Mouse (Mus musculus) limb, embryonic 10.5 days (tissue): ENCODE measurements at regions not wholly inside any gene's neighbourhood (a gene's known extent, or its start where the extent isn't known, plus 50 kb on each side); places are given as distances from the start of the nearest gene placed in this dataset.

Source experiments
- DNase-seq: peaks from one replicate; pipeline ENCODE4 v3.0.0-alpha.2; 2017; ENCODE audit warnings: low spot score
- H3K27ac ChIP-seq: fragments of 300-500 bp; sonication (generic); 2 replicates; pipeline ENCODE4 v1.5.1; 2016; ENCODE audit warnings: mild to moderate bottlenecking
- H3K27me3 ChIP-seq: fragments of 300-500 bp; sonication (generic); 2 replicates; pipeline ENCODE4 v1.6.1; 2016; ENCODE audit warnings: low read depth, mild to moderate bottlenecking; ENCODE audit not compliant: poor library complexity, severe bottlenecking
- H3K36me3 ChIP-seq: fragments of 300-500 bp; sonication (generic); 2 replicates; pipeline ENCODE4 v1.6.1; 2016; ENCODE audit warnings: mild to moderate bottlenecking, moderate library complexity
- H3K4me1 ChIP-seq: fragments of 300-500 bp; sonication (generic); 2 replicates; pipeline ENCODE4 v1.6.1; 2016
- H3K4me3 ChIP-seq: fragments of 300-500 bp; sonication (generic); 2 replicates; pipeline ENCODE4 v1.5.1; 2016; ENCODE audit warnings: mild to moderate bottlenecking, moderate library complexity
- H3K9me3 ChIP-seq: fragments of 300-500 bp; sonication (generic); replicated peaks from 2 replicates; pipeline ENCODE4 v1.6.1; 2016; ENCODE audit warnings: mild to moderate bottlenecking
- WGBS: fragments of 180-500 bp; shearing (Covaris S2); methylation state at CpG from one replicate; pipeline ENCODE4 v1.1.7; 2016; 5-methylcytosine and 5-hydroxymethylcytosine counted together

- Histone ChIP-seq H3K27ac (no peak overlapping the region), H3K9me3 (no peaks in the 10 kb centered on the region), H3K4me3 (no peak overlapping the region), H3K36me3 (no peaks in the 10 kb centered on the region), H3K4me1 (peaks cover 8% of the 10 kb centered on the region; the same call in 1 of the 2 replicates), H3K27me3 (no peaks in the 10 kb centered on the region)
- WGBS = 79% methylated on average over 4 of the region's 4 CpGs
- DNase-seq = no peak
Observed at GRCm38 (mm10) chr19:6630613-6630940, 87.7 kb upstream of the Slc22a12 start.

GRCm38 (mm10) chr19:6629911-6630612 is 87.2 kb upstream of the Slc22a12 start:
- 86% methylated on average over 9 of the region's 9 CpGs for WGBS
- Histone ChIP-seq H3K27me3 (no peaks in the 10 kb centered on the region; the same call in 1 of the 2 replicates), H3K36me3 (no peaks in the 10 kb centered on the region), H3K27ac (no peak overlapping the region), H3K9me3 (no peaks in the 10 kb centered on the region), H3K4me1 (peaks cover 7% of the 10 kb centered on the region; the same call in 1 of the 2 replicates), H3K4me3 (no peak overlapping the region)
- DNase-seq = no peak

GRCm38 (mm10) chr19:6625574-6625973 is 82.7 kb upstream of the Slc22a12 start:
- no peak for DNase-seq
- Histone ChIP-seq H3K27me3 (no peaks in the 10 kb centered on the region; the same call in 1 of the 2 replicates), H3K4me3 (no peak overlapping the region), H3K27ac (no peak overlapping the region), H3K36me3 (no peaks in the 10 kb centered on the region), H3K9me3 (no peaks in the 10 kb centered on the region), H3K4me1 (no peaks in the 10 kb centered on the region)
- 70% methylated on average over 3 of the region's 3 CpGs for WGBS

GRCm38 (mm10) chr19:6621023-6621422 is 78.2 kb upstream of the Slc22a12 start:
- peaks cover 4% of the 10 kb centered on the region; the same call in 1 of the 2 replicates for H3K4me1 ChIP-seq
- 85% methylated on average over 6 of the region's 6 CpGs for WGBS
- H3K27me3 ChIP-seq = no peaks in the 10 kb centered on the region; the same call in 1 of the 2 replicates
- no peak overlapping the region for H3K4me3 ChIP-seq
- DNase-seq = no peak
- H3K27ac ChIP-seq = no peak overlapping the region
- H3K9me3 ChIP-seq = no peaks in the 10 kb centered on the region
- no peaks in the 10 kb centered on the region for H3K36me3 ChIP-seq

GRCm38 (mm10) chr19:6619546-6619945 is 76.7 kb upstream of the Slc22a12 start:
- Histone ChIP-seq H3K27me3 (no peaks in the 10 kb centered on the region), H3K4me1 (peaks cover 4% of the 10 kb centered on the region; the same call in 1 of the 2 replicates), H3K9me3 (no peaks in the 10 kb centered on the region), H3K36me3 (no peaks in the 10 kb centered on the region), H3K4me3 (no peak overlapping the region), H3K27ac (no peak overlapping the region)
- DNase-seq = no peak
- WGBS = 87% methylated on average over 6 of the region's 6 CpGs

GRCm38 (mm10) chr19:6616659-6617058 is 73.8 kb upstream of the Slc22a12 start:
- Histone ChIP-seq H3K27me3 (no peaks in the 10 kb centered on the region), H3K4me1 (peaks cover 8% of the 10 kb centered on the region; the same call in 1 of the 2 replicates), H3K4me3 (no peak overlapping the region), H3K27ac (no peak overlapping the region), H3K9me3 (no peaks in the 10 kb centered on the region), H3K36me3 (no peaks in the 10 kb centered on the region)
- WGBS = 84% methylated on average over 5 of the region's 5 CpGs
- no peak for DNase-seq

GRCm38 (mm10) chr19:6612441-6612840 is 69.6 kb upstream of the Slc22a12 start:
- no peaks in the 10 kb centered on the region for H3K27me3 ChIP-seq
- H3K9me3 ChIP-seq = no peaks in the 10 kb centered on the region
- H3K4me1 ChIP-seq = peaks cover 5% of the 10 kb centered on the region; the same call in 1 of the 2 replicates
- no peak for DNase-seq
- no peaks in the 10 kb centered on the region for H3K36me3 ChIP-seq
- H3K4me3 ChIP-seq = no peak overlapping the region
- H3K27ac ChIP-seq = no peak overlapping the region
- 84% methylated on average over 7 of the region's 7 CpGs for WGBS

GRCm38 (mm10) chr19:6611921-6612320 is 69.1 kb upstream of the Slc22a12 start:
- Histone ChIP-seq H3K36me3 (no peaks in the 10 kb centered on the region), H3K9me3 (no peaks in the 10 kb centered on the region), H3K4me1 (peaks cover 5% of the 10 kb centered on the region; the same call in 1 of the 2 replicates), H3K27me3 (no peaks in the 10 kb centered on the region), H3K27ac (no peak overlapping the region), H3K4me3 (no peak overlapping the region)
- 84% methylated on average over 5 of the region's 5 CpGs for WGBS
- no peak for DNase-seq

GRCm38 (mm10) chr19:6610715-6611114 is 67.9 kb upstream of the Slc22a12 start:
- no peaks in the 10 kb centered on the region for H3K9me3 ChIP-seq
- H3K36me3 ChIP-seq = no peaks in the 10 kb centered on the region
- H3K27ac ChIP-seq = no peak overlapping the region
- no peak for DNase-seq
- peaks cover 5% of the 10 kb centered on the region; the same call in 1 of the 2 replicates for H3K4me1 ChIP-seq
- WGBS = 84% methylated on average over 5 of the region's 5 CpGs
- H3K27me3 ChIP-seq = no peaks in the 10 kb centered on the region
- no peak overlapping the region for H3K4me3 ChIP-seq

GRCm38 (mm10) chr19:6610051-6610450 is 67.2 kb upstream of the Slc22a12 start:
- WGBS = 57% methylated on average over 8 of the region's 8 CpGs
- peaks cover 5% of the 10 kb centered on the region; the same call in 1 of the 2 replicates for H3K4me1 ChIP-seq
- H3K9me3 ChIP-seq = no peaks in the 10 kb centered on the region
- no peaks in the 10 kb centered on the region for H3K27me3 ChIP-seq
- no peak for DNase-seq
- H3K36me3 ChIP-seq = no peaks in the 10 kb centered on the region
- H3K27ac ChIP-seq = no peak overlapping the region
- H3K4me3 ChIP-seq = no peak overlapping the region

- Histone ChIP-seq H3K9me3 (no peaks in the 10 kb centered on the region), H3K27ac (no peak overlapping the region), H3K4me1 (peaks cover 2% of the 10 kb centered on the region; the same call in 1 of the 2 replicates), H3K36me3 (no peaks in the 10 kb centered on the region), H3K27me3 (peaks cover 6% of the 10 kb centered on the region), H3K4me3 (no peak overlapping the region)
- DNase-seq = no peak
- 84% methylated on average over 2 of the region's 2 CpGs for WGBS
Observed at GRCm38 (mm10) chr19:6607501-6607900, 64.7 kb upstream of the Slc22a12 start.

- WGBS = 87% methylated on average over 7 of the region's 7 CpGs
- no peaks in the 10 kb centered on the region for H3K9me3 ChIP-seq
Observed at GRCm38 (mm10) chr19:6606667-6607066, 63.8 kb upstream of the Slc22a12 start.

GRCm38 (mm10) chr19:6604702-6605101 is 61.9 kb upstream of the Slc22a12 start:
- H3K9me3 ChIP-seq = no peaks in the 10 kb centered on the region
- H3K36me3 ChIP-seq = no peaks in the 10 kb centered on the region
- 60% methylated on average over 8 of the region's 8 CpGs for WGBS
- DNase-seq = no peak
- H3K27ac ChIP-seq = no peak overlapping the region
- no peak overlapping the region for H3K4me3 ChIP-seq
- no peaks in the 10 kb centered on the region for H3K4me1 ChIP-seq
- peaks cover 14% of the 10 kb centered on the region for H3K27me3 ChIP-seq

More at GRCm38 (mm10) chr19:6606667-6607066, 63.8 kb upstream of the Slc22a12 start:
- no peak for DNase-seq
- peaks cover 8% of the 10 kb centered on the region for H3K27me3 ChIP-seq
- no peak overlapping the region for H3K4me3 ChIP-seq
- H3K36me3 ChIP-seq = no peaks in the 10 kb centered on the region
- H3K4me1 ChIP-seq = no peaks in the 10 kb centered on the region
- H3K27ac ChIP-seq = no peak overlapping the region
